Mouse (Mus musculus) G1E (cell line): ENCODE results near the gene Filip1l.

ENCODE experiments used
- CTCF ChIP-seq: IDR thresholded peaks from 2 replicates; pipeline ENCODE4 v1.5.1; 2012; ENCODE audit warnings: low read depth, low read length, inconsistent platforms, mixed read lengths
- GATA1 ChIP-seq: IDR thresholded peaks from 2 replicates; pipeline ENCODE4 v1.6.1; 2012; ENCODE audit warnings: borderline replicate concordance, low read length, inconsistent platforms, mixed read lengths
- TAL1 ChIP-seq: conservative IDR thresholded peaks from 2 replicates; pipeline ENCODE4 v1.6.1; 2012; ENCODE audit warnings: low read depth, low read length, inconsistent platforms, mixed read lengths

DNA sequence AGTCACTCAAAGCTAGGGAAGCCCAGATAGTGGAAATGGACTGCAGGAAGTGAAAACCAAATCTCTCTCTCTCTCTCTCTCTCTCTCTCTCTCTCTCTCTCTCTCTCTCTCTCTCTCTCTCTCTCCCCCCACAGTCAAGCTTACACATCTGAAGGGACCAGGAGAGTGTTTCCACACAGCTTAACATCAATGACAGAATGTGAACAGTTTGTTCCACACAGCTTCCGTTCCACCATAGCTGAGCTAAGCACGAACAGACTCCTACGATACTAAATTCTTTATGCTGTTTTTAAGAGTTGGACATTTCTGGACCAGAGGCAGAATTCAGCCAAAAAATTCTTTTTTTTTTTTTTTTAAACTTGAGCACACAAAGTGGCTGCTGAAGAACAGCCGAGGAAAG is 139.0 kb downstream of the Filip1l start:
- TF ChIP-seq CTCF = no peak
- no peak for TF ChIP-seq TAL1
- TF ChIP-seq GATA1 = no peak
